Mouse (Mus musculus) limb, embryonic 14.5 days (tissue): ENCODE data around the gene Eefsec. TPM values are rescaled to one million over a fixed set of nuclear protein-coding genes. Genes with fewer than 3 reads are reported as not detected.

Source experiments
- ATAC-seq: fragments of 200-750 bp; cut with Nextera tagmentation; 2 replicates; pipeline ENCODE4 v1.8.0; 2017; ENCODE audit warnings: low read depth, moderate number of reproducible peaks, moderate TSS enrichment; ENCODE audit not compliant: low FRiP score
- DNase-seq: peaks from one replicate; pipeline ENCODE4 v3.0.0-alpha.2; 2015; ENCODE audit warnings: low spot score
- H3K27ac ChIP-seq: fragments of 300-500 bp; sonication (generic); replicated peaks from 2 replicates; pipeline ENCODE4 v1.5.1; 2014; ENCODE audit warnings: low read depth, mild to moderate bottlenecking, low read length, moderate library complexity, mixed read lengths
- H3K27me3 ChIP-seq: fragments of 300-500 bp; sonication (generic); 2 replicates; pipeline ENCODE4 v1.6.1; 2014; ENCODE audit warnings: low read length, mixed read lengths; ENCODE audit not compliant: control insufficient read depth, insufficient read depth
- H3K36me3 ChIP-seq: fragments of 300-500 bp; sonication (generic); 2 replicates; pipeline ENCODE4 v1.6.1; 2014; ENCODE audit warnings: mild to moderate bottlenecking, low read length, moderate library complexity, mixed read lengths; ENCODE audit not compliant: control insufficient read depth, insufficient read depth
- H3K4me1 ChIP-seq: fragments of 300-500 bp; sonication (generic); 2 replicates; pipeline ENCODE4 v1.6.1; 2014; ENCODE audit warnings: antibody characterized with exemption, low read length, mixed read lengths; ENCODE audit not compliant: control insufficient read depth, insufficient read depth
- H3K4me2 ChIP-seq: fragments of 300-500 bp; sonication (generic); replicated peaks from 2 replicates; pipeline ENCODE4 v1.6.1; 2014; ENCODE audit warnings: low read depth, mild to moderate bottlenecking, low read length, moderate library complexity; ENCODE audit not compliant: severe bottlenecking
- H3K4me3 ChIP-seq: fragments of 300-500 bp; sonication (generic); replicated peaks from 2 replicates; pipeline ENCODE4 v1.5.1; 2014; ENCODE audit warnings: low read length
- H3K9ac ChIP-seq: fragments of 300-500 bp; sonication (generic); 2 replicates; pipeline ENCODE4 v1.6.1; 2014; ENCODE audit warnings: mild to moderate bottlenecking, low read depth, low read length, moderate library complexity; ENCODE audit not compliant: severe bottlenecking
- H3K9me3 ChIP-seq: fragments of 300-500 bp; sonication (generic); 2 replicates; pipeline ENCODE4 v1.6.1; 2016; ENCODE audit warnings: low read length; ENCODE audit not compliant: control insufficient read depth
- POLR2A ChIP-seq: fragments of 200-500 bp; IDR thresholded peaks from 2 replicates; pipeline ENCODE4 v1.8.0; 2012; ENCODE audit warnings: inconsistent platforms, mild to moderate bottlenecking, moderate library complexity, borderline replicate concordance; ENCODE audit not compliant: insufficient read depth, insufficient read length; ENCODE audit errors: extremely low read depth
- WGBS: fragments of 180-500 bp; shearing (Covaris S2); extraction: QIAGEN DNeasy Blood & Tissue Kit; methylation state at CpG from one replicate; pipeline ENCODE4 v1.1.7; 2014; 5-methylcytosine and 5-hydroxymethylcytosine counted together
- polyA plus RNA-seq, 2 experiments: library from polyadenylated mRNA; depleted of rRNA in 1 of 2; stranded (reverse) in 1 of 2; unstranded in 1 of 2; fragments of >200 nt; fragmentation: Nextera tagmentation in 1 of 2; extraction: Ambion mirVana in 1 of 2; gene quantifications; 2 replicates each; pipeline versions ENCODE4 v1.2.1 to v1.2.3; 2012 to 2014

The Eefsec gene
- polyA plus RNA-seq, 2 experiments = 23.0 to 38.2 TPM

DNA sequence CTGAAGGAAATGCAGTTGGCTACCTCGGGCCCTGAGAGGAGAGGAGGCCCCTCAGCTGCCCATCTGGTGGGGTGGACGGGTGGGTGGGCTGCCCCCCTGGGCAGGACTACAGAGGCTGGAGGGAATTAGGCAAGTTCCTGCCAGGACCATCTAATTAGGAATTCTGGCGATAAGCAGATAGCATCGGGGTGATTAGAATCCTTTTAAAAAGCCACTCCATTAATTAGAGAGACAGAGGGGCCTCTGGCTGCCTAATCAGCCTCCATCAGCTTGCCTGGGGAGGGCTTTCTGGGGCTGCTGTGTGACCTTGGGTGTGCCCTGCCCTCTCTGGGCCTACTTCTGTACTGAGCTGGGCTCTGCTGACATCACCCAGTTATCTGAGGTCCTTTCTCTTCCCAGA is 227.2 kb downstream of the Eefsec start:
- no peaks in the 10 kb centered on the region for H3K36me3 ChIP-seq
- no peak for TF ChIP-seq POLR2A
- no peak overlapping the region for H3K4me3 ChIP-seq
- DNase-seq = no peak
- no peak overlapping the region for H3K4me2 ChIP-seq
- WGBS = 12% methylated on average over 4 of the region's 4 CpGs
- no peak overlapping the region for H3K27ac ChIP-seq
- H3K4me1 ChIP-seq = no peaks in the 10 kb centered on the region
- H3K27me3 ChIP-seq = no peaks in the 10 kb centered on the region
- no peak overlapping the region for H3K9ac ChIP-seq
- no peak for ATAC-seq
- 0 out of 2 replicates have a peak, but pooled peaks cover 3% of the 10 kb centered on the region for H3K9me3 ChIP-seq

DNA sequence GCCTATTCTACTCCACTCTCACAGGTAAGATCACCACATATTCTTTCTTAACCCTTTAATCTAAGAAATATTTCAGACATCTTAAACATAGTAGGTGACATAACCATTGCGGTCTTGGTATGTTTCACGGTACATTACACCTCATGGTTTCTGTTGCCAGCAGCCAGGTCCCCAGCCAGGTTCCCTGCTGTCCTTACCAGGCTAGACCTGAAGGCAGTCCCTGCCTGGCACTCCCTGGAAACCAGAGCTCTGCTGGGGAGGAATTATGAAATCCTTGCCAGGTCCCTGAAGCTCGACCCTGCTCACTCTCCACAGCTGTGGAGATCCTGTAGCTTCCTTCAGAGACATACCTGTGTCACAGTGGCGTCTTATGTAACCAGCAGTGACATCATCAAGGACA is 230.1 kb downstream of the Eefsec start:
- no peak for ATAC-seq
- no peak for TF ChIP-seq POLR2A
- H3K9ac ChIP-seq = no peak overlapping the region

DNA sequence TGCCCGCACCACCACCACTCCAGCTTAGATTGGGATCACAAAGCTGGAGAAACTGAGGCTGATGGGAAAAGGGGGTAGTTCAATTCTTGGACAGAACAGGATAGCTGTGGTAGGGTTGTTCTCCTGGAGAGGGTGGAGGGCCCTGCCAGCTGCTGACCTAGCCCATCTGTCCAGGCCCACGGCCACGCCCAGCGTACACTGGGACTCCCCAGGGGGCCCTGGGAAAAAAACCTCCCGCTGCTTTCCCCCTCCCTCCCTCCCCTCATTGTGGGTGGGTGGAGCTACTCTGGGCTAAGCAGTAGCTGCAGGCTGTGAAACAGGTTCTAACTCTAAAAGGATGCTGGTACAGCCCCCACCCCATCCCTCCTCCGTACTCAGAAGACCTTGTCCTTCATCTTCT is 230.5 kb downstream of the Eefsec start:
- DNase-seq (no peak), ATAC-seq (no peak)
- no peaks in the 10 kb centered on the region for H3K4me1 ChIP-seq
- no peak overlapping the region for H3K27ac ChIP-seq
- H3K9ac ChIP-seq = no peak overlapping the region
- 37% methylated on average over 6 of the region's 6 CpGs for WGBS
- H3K4me3 ChIP-seq = no peak overlapping the region
- no peak for TF ChIP-seq POLR2A
- H3K4me2 ChIP-seq = no peak overlapping the region
- no peaks in the 10 kb centered on the region for H3K36me3 ChIP-seq
- 0 out of 2 replicates have a peak, but pooled peaks cover 3% of the 10 kb centered on the region for H3K9me3 ChIP-seq
- no peaks in the 10 kb centered on the region for H3K27me3 ChIP-seq

More for the DNA sequence above, 230.1 kb downstream of the Eefsec start:
- WGBS = 70% methylated on average over 4 of the region's 4 CpGs
- no peak for DNase-seq
- Histone ChIP-seq H3K27ac (no peak overlapping the region), H3K4me3 (no peak overlapping the region), H3K4me2 (no peak overlapping the region), H3K4me1 (no peaks in the 10 kb centered on the region), H3K9me3 (0 out of 2 replicates have a peak, but pooled peaks cover 3% of the 10 kb centered on the region), H3K27me3 (no peaks in the 10 kb centered on the region), H3K36me3 (no peaks in the 10 kb centered on the region)

DNA sequence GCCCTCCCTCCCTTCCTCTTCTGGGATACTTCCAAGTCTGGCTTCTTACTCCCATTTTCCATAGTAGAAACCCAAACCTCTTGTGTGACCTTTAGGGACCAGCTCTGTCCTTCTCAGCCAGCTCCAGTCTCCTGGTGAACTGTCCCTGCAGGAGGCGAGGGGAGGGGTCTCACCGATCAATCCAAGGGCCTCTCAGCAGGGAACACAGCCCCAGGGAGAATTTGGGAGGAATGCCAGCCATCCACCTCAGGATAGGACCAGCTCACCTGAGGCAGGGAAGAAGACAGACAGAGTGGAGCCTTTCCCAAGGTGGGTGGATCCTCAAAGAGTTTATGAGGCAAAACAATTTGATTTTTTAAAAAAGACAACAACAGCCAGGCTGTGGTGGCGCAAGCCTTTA is 236.2 kb downstream of the Eefsec start:
- Histone ChIP-seq H3K9me3 (no peaks in the 10 kb centered on the region), H3K4me3 (no peak overlapping the region), H3K27ac (no peak overlapping the region), H3K4me2 (no peak overlapping the region), H3K4me1 (no peaks in the 10 kb centered on the region), H3K36me3 (no peaks in the 10 kb centered on the region), H3K9ac (no peak overlapping the region), H3K27me3 (peaks cover 14% of the 10 kb centered on the region)
- TF ChIP-seq POLR2A = no peak
- 50% methylated on average over 3 of the region's 3 CpGs for WGBS
- ATAC-seq (no peak), DNase-seq (no peak)

DNA sequence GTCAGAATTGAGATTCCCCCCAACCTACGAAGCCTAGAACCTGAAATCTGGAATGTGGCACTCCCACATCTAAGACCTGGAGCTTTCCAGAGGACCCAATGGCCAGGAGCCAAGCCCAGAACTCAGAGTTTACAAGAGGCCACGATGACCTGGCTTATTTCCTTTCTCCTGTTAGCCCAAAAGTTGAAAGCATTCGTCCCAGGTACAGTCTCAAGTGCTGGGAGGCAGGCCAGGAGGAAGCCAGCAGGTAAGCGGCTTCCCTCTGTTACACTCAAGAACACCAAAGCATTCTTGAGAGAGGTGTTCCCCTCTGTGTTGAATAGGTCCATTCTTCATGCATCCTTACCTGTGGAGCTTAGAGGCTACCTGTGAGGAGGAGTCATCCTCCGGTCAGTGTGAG is 236.9 kb downstream of the Eefsec start:
- H3K4me2 ChIP-seq = no peak overlapping the region
- ATAC-seq = no peak
- no peaks in the 10 kb centered on the region for H3K9me3 ChIP-seq
- 71% methylated on average over 5 of the region's 5 CpGs for WGBS
- H3K27ac ChIP-seq = no peak overlapping the region
- DNase-seq = no peak
- no peak for TF ChIP-seq POLR2A
- no peaks in the 10 kb centered on the region for H3K4me1 ChIP-seq
- no peaks in the 10 kb centered on the region for H3K36me3 ChIP-seq
- peaks cover 21% of the 10 kb centered on the region for H3K27me3 ChIP-seq
- H3K4me3 ChIP-seq = no peak overlapping the region
- no peak overlapping the region for H3K9ac ChIP-seq

DNA sequence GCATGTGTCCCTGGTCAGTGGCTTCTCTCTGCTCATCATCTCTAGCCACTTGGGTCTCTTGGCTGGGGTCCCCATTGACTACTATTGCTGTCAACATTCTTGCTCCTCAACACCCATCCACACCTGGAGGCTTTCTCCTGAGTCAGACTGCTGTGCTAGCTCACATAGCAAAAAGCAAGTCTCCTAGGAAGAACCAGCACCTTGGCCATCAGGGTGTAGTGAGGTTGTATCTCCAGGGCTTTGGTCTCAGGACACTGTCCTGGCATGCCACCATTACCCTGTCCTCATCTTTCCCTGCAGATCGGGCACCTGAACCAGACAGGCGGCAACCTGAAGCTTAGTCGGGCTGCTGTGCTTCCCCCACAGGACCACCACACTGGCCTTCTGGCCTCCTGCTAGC is 238.0 kb downstream of the Eefsec start:
- Histone ChIP-seq H3K4me3 (no peak overlapping the region), H3K9ac (no peak overlapping the region), H3K36me3 (no peaks in the 10 kb centered on the region), H3K27me3 (peaks cover 33% of the 10 kb centered on the region), H3K4me1 (no peaks in the 10 kb centered on the region), H3K4me2 (no peak overlapping the region), H3K9me3 (no peaks in the 10 kb centered on the region), H3K27ac (no peak overlapping the region)
- no peak for DNase-seq
- 93% methylated on average over 3 of the region's 3 CpGs for WGBS
- TF ChIP-seq POLR2A = no peak
- ATAC-seq = no peak
